Mouse (Mus musculus) C2C12 (cell line): ENCODE data around the gene Ramp1.

ENCODE experiments used
- CEBPB ChIP-seq: IDR thresholded peaks from one replicate; pipeline ENCODE4 v1.6.1; 2011; ENCODE audit warnings: low read depth, mild to moderate bottlenecking, control low read depth, moderate library complexity
- CTCF ChIP-seq: IDR thresholded peaks from one replicate; pipeline ENCODE4 v1.5.1; 2011; ENCODE audit not compliant: control insufficient read depth, insufficient read depth, insufficient read length
- FOSL1 ChIP-seq: IDR thresholded peaks from one replicate; pipeline ENCODE4 v1.8.0; 2011; ENCODE audit warnings: mild to moderate bottlenecking, low read length; ENCODE audit not compliant: poor library complexity, insufficient read depth, severe bottlenecking
- MAX ChIP-seq: IDR thresholded peaks from one replicate; pipeline ENCODE4 v1.6.1; 2011; ENCODE audit warnings: mild to moderate bottlenecking, control low read depth
- MYOD1 ChIP-seq: IDR thresholded peaks from one replicate; pipeline ENCODE4 v1.6.1; 2011; ENCODE audit warnings: low read depth; ENCODE audit not compliant: control insufficient read depth, insufficient read length
- MYOG ChIP-seq: IDR thresholded peaks from one replicate; pipeline ENCODE4 v1.6.1; 2011; ENCODE audit not compliant: control insufficient read depth, insufficient read length; ENCODE audit errors: extremely low read depth
- USF1 ChIP-seq: IDR thresholded peaks from one replicate; pipeline ENCODE4 v1.6.1; 2011; ENCODE audit warnings: low read depth, mild to moderate bottlenecking, control low read depth, moderate library complexity

GRCm38 (mm10) chr1:91226562-91226961, 46.9 kb downstream of the Ramp1 start:
- TF ChIP-seq MYOD1 = no peak
- TF ChIP-seq CTCF = no peak
- TF ChIP-seq MAX = no peak
- no peak for TF ChIP-seq CEBPB
- no peak for TF ChIP-seq USF1
- TF ChIP-seq MYOG = no peak
- no peak for TF ChIP-seq FOSL1
